ENCODE assay signal across 8 mouse cellular contexts in genomic region chrX:73718271-73718670, GRCm38 (mm10). TPM values are rescaled to one million over a fixed set of nuclear protein-coding genes. Genes with fewer than 3 reads are reported as not detected.
DNase-seq lines count a peak whose midpoint lies in the region.

No protein-coding gene starts in this region.

- intact Hi-C loops in left cerebral cortex, postnatal 14 days (cut with DNase I), result loop anchor here (5.0 kb wide), 1 partner anchor 69 kb away; the partner anchor contains the start of genes Idh3g and Ssr4

- DNase-seq in embryo, embryonic 10 days (ENCODE audit: low spot score), result peak; percentile 6
- no peak for DNase-seq in embryo, embryonic 10.5 days (ENCODE audit: low spot score)
- DNase-seq in 3T3-L1 (ENCODE audit: low read depth, low spot score), result peak; percentile 74
- DNase-seq in cerebellum, postnatal 25 days, result peak; percentile 10 to 19
- DNase-seq in heart, postnatal 4 days, result peak; percentile 17
- DNase-seq in lung, adult 18-20 months, result peak; percentile 4 to 23
- DNase-seq in left cerebral cortex, postnatal 14 days (ENCODE audit: low spot score in 2 of 2), result no peak
- DNase-seq in thymus, adult 18-20 months, result no peak

RNA-seq across cellular contexts. Expression of gene Abcd1, which starts 1.9 kb away (rescaled TPM):
- total RNA-seq in heart, postnatal 4 days (2021), result 10 to 100 TPM; 20.4 to 20.7 TPM
- 10 to 100 TPM; 14.8 to 14.9 TPM for total RNA-seq in left cerebral cortex, postnatal 14 days (2021)

RNA-seq across cellular contexts. Expression of gene Bcap31, which starts 2.3 kb away (rescaled TPM):
- 10 to 100 TPM; 94.0 to 99.8 TPM for total RNA-seq in heart, postnatal 4 days (2021)
- total RNA-seq in left cerebral cortex, postnatal 14 days (2021), result 10 to 100 TPM; 69.5 to 78.3 TPM

RNA-seq across cellular contexts. Expression of gene Plxnb3, which starts 38.6 kb away (rescaled TPM):
- under 1 TPM; 0.54 to 0.67 TPM for total RNA-seq in heart, postnatal 4 days (2021)
- total RNA-seq in left cerebral cortex, postnatal 14 days (2021), result 10 to 100 TPM in 1 of 2 experiments, 1 to 10 TPM in 1; 9.9 to 13.4 TPM

RNA-seq across cellular contexts. Expression of gene Slc6a8, which starts 45.3 kb away (rescaled TPM):
- 100 to 1,000 TPM; 120 TPM for total RNA-seq in heart, postnatal 4 days (2021)
- total RNA-seq in left cerebral cortex, postnatal 14 days (2021), result 10 to 100 TPM; 85.8 to 86.1 TPM

RNA-seq across cellular contexts. Expression of gene Srpk3, which starts 55.9 kb away (rescaled TPM):
- total RNA-seq in heart, postnatal 4 days (2021), result 10 to 100 TPM; 49.2 to 50.9 TPM
- total RNA-seq in left cerebral cortex, postnatal 14 days (2021), result 1 to 10 TPM; 5.8 to 7.0 TPM

Comparison
In these comparisons a context has a peak if more than half of its experiments do, and no peak if none do; other contexts are left out.
1. DNase-seq: peak in embryo, embryonic 10 days (single experiment), 3T3-L1 (single experiment), cerebellum, postnatal 25 days (2 of 2), heart, postnatal 4 days (single experiment) and lung, adult 18-20 months (2 of 2); none in embryo, embryonic 10.5 days (single experiment), left cerebral cortex, postnatal 14 days (0 of 2) and thymus, adult 18-20 months (0 of 2).
2. RNA of gene Plxnb3, which starts 38.6 kb away (total RNA-seq): 9.9 to 13.4 TPM in left cerebral cortex, postnatal 14 days; 0.54 to 0.67 TPM in heart, postnatal 4 days; every median in the first group is over 4 times any median in the second.